Mouse (Mus musculus): ENCODE measurements around the gene Abhd18. TPM values are rescaled to one million over a fixed set of nuclear protein-coding genes. Genes with fewer than 3 reads are reported as not detected.
A peak's percentile ranks its signal among the peaks of the same experiment; 100 is the strongest.
"Not testable (repeated sequence)": the region's sequence is repeated elsewhere in the genome, so short reads cannot be mapped to it uniquely, and the experiment has no call there.

Gene Abhd18
- 1 to 10 TPM; 4.9 to 5.2 TPM for total RNA-seq (2021)
- long read RNA-seq, experiment 1, partial matches to known transcripts, result 0 of 4 reads
- long read RNA-seq, experiment 1, other reads (novel, unspliced or antisense), result 1 of 4 reads
- long read RNA-seq, experiment 2, full-length matches to known transcripts, result 2 of 2 reads
- long read RNA-seq, experiment 2, partial matches to known transcripts, result 0 of 2 reads
- long read RNA-seq, experiment 2, other reads (novel, unspliced or antisense), result 0 of 2 reads

GRCm38 (mm10) chr3:40846957-40847017 lies at the start of gene Abhd18:
Gene Abhd18 (plus strand): TSS chr3:40846970.
- DNase-seq, result not testable (repeated sequence)

DNA sequence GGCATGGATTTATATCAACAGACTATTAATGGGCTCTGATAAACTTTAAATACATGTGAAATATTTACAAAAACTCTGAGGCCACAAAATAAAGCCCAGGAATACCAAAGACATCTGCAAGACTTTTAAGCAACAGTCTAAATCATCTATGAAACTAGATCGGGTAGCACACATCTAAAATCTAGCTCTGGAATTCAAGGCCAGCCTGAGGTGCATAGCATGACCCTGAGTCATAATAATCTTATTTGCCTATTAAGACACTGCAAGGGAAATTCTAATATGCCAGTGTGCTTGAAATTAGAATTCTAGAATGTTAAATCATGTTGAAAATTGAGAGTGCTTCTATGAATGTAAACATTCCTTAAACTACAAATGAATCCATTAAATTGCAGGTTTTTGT lies 48.7 kb upstream of the Abhd18 start:
- peak in 1 of 2 experiments; percentile 6 for DNase-seq

DNA sequence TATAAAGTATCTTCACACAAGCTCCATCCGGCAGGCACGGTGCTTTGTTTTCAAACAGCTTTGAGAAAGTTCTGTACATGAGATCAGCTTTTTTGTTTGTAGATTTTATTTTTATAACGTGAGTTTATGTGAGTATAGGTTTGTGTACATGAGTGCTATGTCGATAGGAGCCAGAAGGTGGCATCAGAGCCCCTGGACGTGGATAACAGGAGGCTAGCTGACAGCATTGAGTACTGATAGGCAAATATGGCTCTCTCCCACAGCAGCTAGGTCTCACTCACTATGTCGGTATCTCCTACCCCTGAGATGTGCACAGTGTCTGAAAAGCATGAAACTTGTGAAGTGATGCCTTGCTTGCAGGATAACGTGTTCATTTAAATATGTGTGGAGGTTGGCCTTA lies 48.3 kb upstream of the Abhd18 start:
- DNase-seq, result peak; percentile 42 to 63

GRCm38 (mm10) chr3:40799530-40800372 lies 47.0 kb upstream of the Abhd18 start, which contains the start of gene Plk4:
Gene Plk4 (plus strand): TSS chr3:40800019.
- DNase-seq, result peak; percentile 98

DNA sequence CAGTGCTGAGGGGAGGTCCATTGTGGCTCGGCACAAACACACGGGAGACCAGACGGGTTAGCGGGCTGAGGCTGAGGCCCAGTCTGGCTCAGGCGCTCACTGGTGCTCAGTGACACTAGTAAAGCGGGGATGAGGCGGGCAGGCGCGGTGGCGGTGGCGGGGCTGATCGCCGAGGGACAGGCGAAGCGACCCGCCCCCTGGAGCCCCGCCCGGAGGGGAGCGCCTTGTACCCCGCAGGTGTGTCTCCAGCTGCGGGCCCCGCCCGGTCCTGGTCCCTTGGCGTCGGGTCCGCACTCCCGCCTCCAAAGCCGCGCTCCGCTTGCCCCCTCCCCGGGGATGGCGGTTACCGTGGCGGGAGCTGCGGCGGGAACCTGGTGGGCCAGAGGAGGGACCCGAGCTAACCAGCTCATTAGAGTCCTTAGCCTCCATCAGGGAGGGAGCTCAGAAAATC lies 46.4 kb upstream of the Abhd18 start:
- peak; percentile 50 to 53 for DNase-seq

DNA sequence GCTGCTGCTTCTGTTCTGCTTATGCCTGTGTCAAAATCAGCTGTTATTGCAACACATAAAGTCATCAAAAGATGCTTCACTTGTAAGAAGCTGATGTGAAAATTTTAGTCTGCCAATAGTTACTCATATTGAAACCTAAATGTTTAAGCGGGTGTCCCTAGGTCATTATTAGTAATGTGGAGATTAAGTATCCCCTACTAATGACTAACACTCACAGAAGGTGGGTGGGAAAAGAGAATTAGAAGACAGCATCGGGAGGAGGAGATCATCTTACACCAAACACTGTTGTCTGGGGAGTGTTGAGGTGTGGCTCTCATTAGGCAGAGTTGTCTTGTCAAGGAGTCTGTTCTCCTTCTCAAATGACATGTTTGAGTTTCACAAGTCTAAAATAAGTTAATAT lies 39.9 kb upstream of the Abhd18 start:
- no peak for DNase-seq

- DNase-seq, result no peak
Observed at GRCm38 (mm10) chr3:40808686-40809085, 38.1 kb upstream of the Abhd18 start.

DNA sequence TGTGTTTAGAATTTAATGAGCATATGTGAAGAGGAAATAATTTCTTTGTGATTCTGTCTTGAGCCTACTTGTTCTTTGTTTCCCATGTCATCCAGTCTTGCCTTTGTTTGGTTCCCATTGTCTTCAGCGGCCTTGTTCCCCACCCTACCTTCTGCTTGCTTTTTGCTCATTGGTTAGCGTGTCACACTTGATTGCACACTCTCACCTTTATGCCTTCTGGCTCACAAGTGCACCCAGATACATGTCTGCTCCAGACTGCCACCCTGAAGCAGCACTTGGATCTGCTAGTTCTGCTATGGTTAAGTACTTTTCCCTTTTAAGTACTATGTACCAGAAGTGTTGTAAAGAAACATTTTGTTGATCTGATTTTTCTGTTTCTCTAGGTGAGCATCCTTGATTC lies 36.9 kb upstream of the Abhd18 start:
- no peak for DNase-seq

GRCm38 (mm10) chr3:40813275-40813674 lies 33.5 kb upstream of the Abhd18 start:
- DNase-seq, result no peak

DNA sequence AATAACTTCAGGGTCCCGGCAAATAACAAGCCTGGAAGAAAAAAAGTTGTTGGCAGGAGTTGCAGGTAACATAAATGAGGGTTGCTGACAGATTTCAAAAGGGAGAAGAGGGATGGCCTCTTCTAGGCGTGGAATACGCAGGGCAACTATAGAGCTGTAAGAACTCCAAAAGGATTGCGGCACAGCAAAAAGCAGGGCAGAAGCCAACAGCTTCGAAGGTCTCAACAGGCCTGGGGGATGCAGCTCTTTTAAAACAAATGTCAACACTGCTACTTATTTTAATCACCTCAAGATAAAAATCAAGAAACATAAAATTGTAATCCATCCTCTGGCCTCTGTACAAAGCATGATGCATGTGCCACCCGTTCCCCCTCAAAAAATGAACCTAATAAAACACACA lies 1.2 kb upstream of the Abhd18 start:
- DNase-seq, result peak; percentile 4 to 33

- DNase-seq, result peak; percentile 95
Observed at GRCm38 (mm10) chr3:40846473-40846956, 255 bp upstream of the Abhd18 start, which contains the start of gene Mfsd8. Gene Mfsd8 (minus strand): TSS chr3:40846886.

DNA sequence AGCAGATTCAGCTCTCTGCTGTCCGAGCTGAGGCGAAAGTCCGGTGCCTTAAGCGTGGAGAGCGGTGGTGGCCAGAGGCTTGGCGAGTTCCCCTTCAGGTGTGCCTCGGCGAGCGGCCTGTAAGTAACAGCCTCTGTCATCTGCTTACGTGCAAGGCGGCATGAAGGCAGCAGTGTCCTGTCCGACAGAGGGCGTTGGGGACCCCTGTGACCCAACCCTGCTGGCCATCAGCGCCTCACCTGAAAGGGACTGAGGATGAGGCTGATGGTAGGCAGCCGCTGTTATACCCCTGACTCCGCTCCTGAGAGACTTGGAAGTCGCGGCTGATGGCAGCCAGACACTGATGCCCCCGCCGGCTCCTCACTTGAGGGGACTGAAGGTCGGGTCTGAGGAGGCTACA lies 248 bp downstream of the Abhd18 start:
- DNase-seq, result peak; percentile 32 to 48

DNA sequence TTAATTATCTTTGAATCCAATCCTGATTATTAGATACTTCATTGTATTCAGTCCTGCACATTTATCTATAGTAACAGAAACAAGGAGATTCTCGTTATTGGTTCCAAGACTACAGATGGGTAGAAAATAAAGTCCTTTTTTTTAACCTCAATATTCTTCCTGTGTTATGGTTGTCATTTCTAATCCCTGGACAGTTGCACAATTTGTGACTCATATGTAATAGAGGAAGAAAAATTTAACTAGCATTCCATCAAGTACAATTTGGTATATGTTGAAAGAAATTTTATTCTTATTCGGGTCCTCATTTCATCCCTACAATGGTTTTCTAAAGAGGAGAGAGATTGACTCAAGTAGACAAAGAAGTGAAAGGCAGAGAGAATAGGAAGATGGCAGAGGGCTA lies 1.2 kb downstream of the Abhd18 start:
- DNase-seq, result not testable (repeated sequence)

GRCm38 (mm10) chr3:40853123-40853738 lies 6.5 kb downstream of the Abhd18 start:
- not testable (repeated sequence) for DNase-seq

DNA sequence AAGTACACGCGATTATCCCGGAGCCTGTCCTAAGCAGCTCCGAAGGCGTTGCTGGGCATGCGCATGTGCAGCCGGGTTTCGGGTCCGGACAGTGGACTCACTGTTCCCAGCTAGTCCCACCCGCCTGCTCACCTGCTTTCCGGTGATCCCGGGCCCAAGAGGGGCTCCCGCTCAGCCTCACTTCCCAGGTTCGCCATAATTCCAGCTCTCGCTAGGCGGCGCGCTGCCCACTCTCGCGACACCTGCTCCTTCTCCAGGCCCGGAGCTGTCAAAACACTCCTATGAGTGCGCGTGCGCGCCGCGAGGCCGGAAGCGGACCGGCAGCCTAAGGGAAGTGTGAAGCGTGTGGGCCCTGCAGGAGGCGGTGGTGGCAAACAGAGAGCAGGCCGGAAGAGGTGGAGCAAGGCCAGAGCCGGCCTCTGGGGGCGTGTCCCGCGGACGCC lies 47.1 kb downstream of the Abhd18 start:
- peak; percentile 97 to 98 for DNase-seq

GRCm38 (mm10) chr3:40894336-40894735 lies 47.6 kb downstream of the Abhd18 start:
- peak in 1 of 2 experiments; percentile 5 for DNase-seq

- not testable (repeated sequence) for DNase-seq
Observed at GRCm38 (mm10) chr3:40902443-40902842, 55.7 kb downstream of the Abhd18 start, which contains the start of gene 1700034I23Rik. Gene 1700034I23Rik (minus strand): TSS chr3:40902543.

- no peak for DNase-seq
Observed at GRCm38 (mm10) chr3:40938189-40938588, 91.4 kb downstream of the Abhd18 start.

- DNase-seq, result no peak
Observed at GRCm38 (mm10) chr3:40938592-40938991, 91.8 kb downstream of the Abhd18 start.

DNA sequence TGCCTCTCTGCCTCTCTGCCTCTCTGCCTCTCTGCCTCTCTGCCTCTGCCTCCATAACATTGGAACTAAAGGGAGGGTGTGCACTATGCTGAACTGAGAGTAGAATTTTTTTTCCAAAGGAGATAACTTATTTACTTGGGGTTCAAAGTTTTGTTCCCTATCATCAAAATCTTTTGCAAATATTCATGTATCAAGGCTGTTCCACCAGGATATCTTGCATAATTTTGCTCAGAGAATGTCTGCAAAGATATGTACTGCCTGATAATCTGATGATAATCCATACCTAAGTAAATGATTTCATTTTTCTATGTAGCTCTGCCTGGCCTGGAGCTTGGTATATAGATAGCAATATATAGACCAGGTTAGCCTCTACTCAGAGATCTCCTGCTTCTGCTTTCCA lies 92.2 kb downstream of the Abhd18 start:
- DNase-seq, result no peak

DNA sequence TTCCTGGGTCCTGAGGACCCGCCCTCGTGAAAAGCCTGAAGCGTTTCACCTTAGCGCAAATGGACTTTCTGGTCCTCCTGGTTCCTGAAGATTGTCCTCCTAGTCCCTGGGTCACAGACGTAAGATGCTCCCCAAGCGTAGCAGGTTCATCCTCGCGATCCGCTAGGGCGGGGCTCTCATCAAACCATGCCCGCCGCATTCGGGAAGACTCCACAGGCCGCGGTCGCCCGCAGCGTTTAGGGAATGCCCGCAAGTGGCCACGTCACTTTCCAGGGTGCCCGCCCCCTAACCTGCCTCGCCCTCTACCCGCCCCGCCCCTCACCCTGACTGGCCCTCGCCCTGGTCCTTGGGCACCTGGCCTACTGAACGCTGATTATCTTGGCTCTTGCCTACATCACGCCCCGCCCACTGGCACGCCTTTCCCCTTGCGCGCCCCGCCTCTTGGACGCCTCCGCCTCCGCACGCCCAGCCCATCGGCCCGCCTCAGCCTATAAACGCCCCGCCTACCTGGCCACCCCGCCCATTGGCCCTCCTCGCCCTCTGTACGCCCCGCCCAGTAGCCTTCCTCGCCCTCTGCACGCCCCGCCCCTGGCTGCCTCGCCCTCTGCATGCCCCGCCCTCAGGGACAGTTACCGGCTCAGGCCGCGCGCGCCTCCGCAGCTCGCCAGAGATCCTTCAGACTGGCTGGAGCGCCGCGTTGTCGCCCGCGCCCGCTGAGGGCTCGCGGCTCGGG lies 102.6 kb downstream of the Abhd18 start, which contains the start of gene Larp1b:
Larp1b (plus strand) TSS at position 659 of the 733 bp plus-strand sequence.
- peak; percentile 100 for DNase-seq

GRCm38 (mm10) chr3:40949903-40950600 lies 103.3 kb downstream of the Abhd18 start:
- peak; percentile 69 to 77 for DNase-seq

Measured in adrenal gland, postnatal 36 days (tissue).